Comparison of ENCODE assay signal across 12 mouse cellular contexts in the genomic region with DNA sequence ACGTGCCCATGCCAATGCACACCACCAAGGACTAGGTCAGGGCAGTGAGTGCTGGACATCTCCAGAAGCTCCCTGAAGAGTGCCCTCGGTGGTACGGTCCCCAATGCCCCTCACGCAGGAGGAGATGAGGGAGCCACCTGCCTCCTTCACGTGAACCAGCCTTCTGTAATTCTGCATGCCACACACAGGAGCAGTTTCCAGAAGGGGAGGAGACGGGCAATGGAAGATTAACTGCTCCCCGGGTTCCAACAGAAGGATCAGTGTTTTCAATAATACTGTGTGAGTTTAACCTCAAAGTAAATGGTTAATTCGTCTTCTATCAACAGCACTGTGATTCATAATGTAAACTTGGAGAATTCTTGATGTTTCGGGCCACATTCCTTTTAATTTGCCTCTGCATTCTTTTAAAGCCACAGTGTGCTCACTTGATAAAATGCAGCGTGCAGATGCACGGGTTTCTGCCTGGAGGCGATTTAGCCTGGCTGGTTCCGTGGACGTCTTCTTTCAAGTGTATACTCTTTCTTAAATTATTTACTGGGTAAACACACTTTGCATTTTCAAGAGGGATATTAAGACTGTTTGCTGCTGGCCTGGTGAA.
DNase-seq lines count a peak whose midpoint lies in the region; ATAC-seq and TF ChIP-seq lines count a peak whose summit lies in the region.
"Had no signal": no experiment of that assay in that cellular context is flagged by ENCODE, and none has a peak within 500 bp of the region (broad histone marks: within the 10 kb centered on the region; RNA-seq: fewer than 3 reads in every experiment).

No protein-coding gene starts in this region.

- WGBS in lung, postnatal 0 days = 25% methylated on average over 14 of the region's 14 CpGs

- TF ChIP-seq EP300 in lung, postnatal 0 days (IDR thresholded peaks at IDR 0.05) = no peak

- H3K4me3 ChIP-seq in lung, postnatal 0 days (ENCODE audit: low read depth, low read length) = no peak overlapping the region
- H3K4me3 ChIP-seq: hindbrain, embryonic 13.5 days; midbrain, embryonic 10.5 days had no signal

- intact Hi-C loops in left cerebral cortex, postnatal 25 days (cut with DNase I) = no loop called here

- no peaks in the 10 kb centered on the region; the same call in 1 of the 2 replicates for H3K27me3 ChIP-seq in lung, postnatal 0 days (replicated peaks; ENCODE audit: insufficient read depth, low read length)

- DNase-seq in embryo, embryonic 10.5 days (ENCODE audit: low spot score) = peak; percentile 10
- no peak for DNase-seq in embryo, embryonic 11 days
- DNase-seq in lung, postnatal 0 days (ENCODE audit: low spot score) = peak; percentile 48
- DNase-seq in lung, postnatal 25 days (ENCODE audit: low spot score) = no peak
- peak; percentile 50 for DNase-seq in kidney, adult 18-20 months
- peak; percentile 38 to 53 for DNase-seq in kidney, postnatal 4 days
- DNase-seq in left cerebral cortex, postnatal 25 days (ENCODE audit: low spot score in 2 of 2) = no peak
- DNase-seq in adipocyte (ENCODE audit: low spot score) = no peak
- DNase-seq: adrenal gland, adult 8-10 months; right cerebral cortex, postnatal 4 days had no signal

- no peaks in the 10 kb centered on the region for H3K36me3 ChIP-seq in lung, postnatal 0 days (ENCODE audit: insufficient read depth, low read length)
- H3K36me3 ChIP-seq: hindbrain, embryonic 13.5 days; midbrain, embryonic 10.5 days had no signal

- no peak for TF ChIP-seq CTCF in lung, postnatal 0 days (IDR thresholded peaks at IDR 0.05)

- H3K9ac ChIP-seq in lung, postnatal 0 days (replicated peaks; ENCODE audit: low read depth) = no peak overlapping the region
- H3K9ac ChIP-seq: hindbrain, embryonic 13.5 days had no signal

- no peak for ATAC-seq in lung, postnatal 0 days

- no peaks in the 10 kb centered on the region for H3K9me3 ChIP-seq in lung, postnatal 0 days (ENCODE audit: low read length)
- H3K9me3 ChIP-seq: hindbrain, embryonic 13.5 days; midbrain, embryonic 10.5 days had no signal

- H3K4me1 ChIP-seq in lung, postnatal 0 days (ENCODE audit: insufficient read depth, low read depth, low read length) = peaks cover 10% of the 10 kb centered on the region; the same call in 1 of the 2 replicates

- H3K27ac ChIP-seq in lung, postnatal 0 days (ENCODE audit: low read length) = no peak overlapping the region
- H3K27ac ChIP-seq: hindbrain, embryonic 13.5 days had no signal

- no peak overlapping the region; the same call in 1 of the 2 replicates for H3K4me2 ChIP-seq in lung, postnatal 0 days (replicated peaks; ENCODE audit: low read depth, low read length)
- H3K4me2 ChIP-seq: hindbrain, embryonic 13.5 days had no signal

Comparison
In these comparisons a context has a peak if more than half of its experiments do, and no peak if none do; other contexts are left out.
1. DNase-seq: peak in embryo, embryonic 10.5 days (single experiment), lung, postnatal 0 days (single experiment), kidney, adult 18-20 months (single experiment) and kidney, postnatal 4 days (2 of 2); none in embryo, embryonic 11 days (single experiment), lung, postnatal 25 days (single experiment), left cerebral cortex, postnatal 25 days (0 of 2) and adipocyte (single experiment).